ENCODE assay signal across 16 mouse cellular contexts in the genomic region with DNA sequence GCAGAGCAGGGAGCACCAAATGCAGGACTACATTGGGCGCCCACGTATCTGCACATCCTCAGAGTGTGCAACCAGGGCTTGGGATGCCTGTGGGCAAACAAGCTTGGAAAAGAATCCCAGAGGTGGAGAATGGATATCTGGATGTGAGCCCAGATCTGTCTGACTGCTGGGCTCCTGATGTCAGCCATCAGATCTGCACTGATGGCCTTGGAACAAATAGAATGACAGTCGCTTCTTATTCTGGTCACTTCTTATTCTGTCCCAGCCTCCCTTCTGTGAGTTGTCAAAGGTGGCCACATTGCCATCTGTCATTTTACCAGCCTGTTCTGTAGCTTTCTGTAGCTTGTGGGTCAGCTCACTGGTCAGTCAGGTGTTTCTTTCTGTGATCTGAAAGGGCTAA. TPM values are rescaled to one million over a fixed set of nuclear protein-coding genes. Genes with fewer than 3 reads are reported as not detected.
DNase-seq lines count a peak whose midpoint lies in the region; ATAC-seq and TF ChIP-seq lines count a peak whose summit lies in the region.
"Had no signal": no experiment of that assay in that cellular context is flagged by ENCODE, and none has a peak within 500 bp of the region (broad histone marks: within the 10 kb centered on the region; RNA-seq: fewer than 3 reads in every experiment).

No protein-coding gene starts in this region.

- H3K4me1 ChIP-seq in hindbrain, postnatal 0 days (ENCODE audit: insufficient read depth, low read length), result peaks cover 2% of the 10 kb centered on the region; the same call in 1 of the 2 replicates

- no peak for DNase-seq in gastrocnemius, adult 2 months
- no peak for DNase-seq in gastrocnemius, postnatal 36 days
- DNase-seq in left cerebral cortex, postnatal 4 days, result peak; percentile 13
- DNase-seq in left cerebral cortex, postnatal 25 days (ENCODE audit: low spot score in 2 of 2), result no peak
- DNase-seq in cerebellum, adult 11 months, result peak; percentile 45
- no peak for DNase-seq in hindbrain, postnatal 0 days (ENCODE audit: low spot score)
- no peak for DNase-seq in kidney, adult 9 months
- DNase-seq in kidney, postnatal 4 days, result no peak
- DNase-seq: forebrain, postnatal 0 days; gastrocnemius, postnatal 25 days; kidney, adult 11 months had no signal

- no peaks in the 10 kb centered on the region for H3K27me3 ChIP-seq in hindbrain, postnatal 0 days (ENCODE audit: insufficient read depth, low read length)
- H3K27me3 ChIP-seq: embryonic facial prominence, embryonic 15.5 days had no signal

- no peaks in the 10 kb centered on the region for H3K36me3 ChIP-seq in hindbrain, postnatal 0 days (ENCODE audit: insufficient read depth, low read length)
- H3K36me3 ChIP-seq: embryonic facial prominence, embryonic 15.5 days; heart, embryonic 15.5 days had no signal

- peak overlapping the region; percentile 73 for H3K27ac ChIP-seq in gastrocnemius, adult 2 months
- H3K27ac ChIP-seq in hindbrain, postnatal 0 days, result 0 out of 2 replicates have a peak overlapping the region, but pooled peaks have one; percentile 38
- H3K27ac ChIP-seq: embryonic facial prominence, embryonic 15.5 days; liver, embryonic 14.5 days had no signal

- ATAC-seq in hindbrain, postnatal 0 days, result 0 out of 2 replicates have a peak, but pooled peaks have one; percentile 15
- ATAC-seq: forebrain, postnatal 0 days had no signal

- H3K4me3 ChIP-seq in gastrocnemius, adult 2 months, result no peak overlapping the region
- no peak overlapping the region for H3K4me3 ChIP-seq in hindbrain, postnatal 0 days (ENCODE audit: low read length)
- H3K4me3 ChIP-seq: embryonic facial prominence, embryonic 15.5 days; heart, embryonic 15.5 days had no signal

- TF ChIP-seq CTCF in gastrocnemius, adult 2 months (IDR thresholded peaks at IDR 0.05), result no peak
- no peak for TF ChIP-seq CTCF in hindbrain, postnatal 0 days (IDR thresholded peaks at IDR 0.05; ENCODE audit: low read depth)

- 68% methylated on average over 3 of the region's 3 CpGs for WGBS in hindbrain, postnatal 0 days

- no peak overlapping the region for H3K9ac ChIP-seq in hindbrain, postnatal 0 days (replicated peaks; ENCODE audit: low read length)
- H3K9ac ChIP-seq: embryonic facial prominence, embryonic 15.5 days; forebrain, postnatal 0 days; heart, embryonic 15.5 days; liver, embryonic 14.5 days had no signal

- intact Hi-C loops in gastrocnemius, adult 2 months (cut with DNase I), result no loop called here
- intact Hi-C loops in gastrocnemius, postnatal 36 days (cut with DNase I), result no loop called here
- intact Hi-C loops in left cerebral cortex, postnatal 4 days (cut with DNase I), result no loop called here
- intact Hi-C loops in left cerebral cortex, postnatal 25 days (cut with DNase I), result no loop called here

- H3K9me3 ChIP-seq in hindbrain, postnatal 0 days (ENCODE audit: low read length), result no peaks in the 10 kb centered on the region
- H3K9me3 ChIP-seq: embryonic facial prominence, embryonic 15.5 days; heart, embryonic 15.5 days had no signal

- H3K4me2 ChIP-seq in hindbrain, postnatal 0 days (ENCODE audit: low read depth, low read length), result no peak overlapping the region
- H3K4me2 ChIP-seq: embryonic facial prominence, embryonic 15.5 days; heart, embryonic 15.5 days had no signal

RNA-seq across cellular contexts. Expression of gene Slco2b1, which starts 12.6 kb away (rescaled TPM):
- 1 to 10 TPM; 5.2 to 7.1 TPM for total RNA-seq in gastrocnemius, adult 2 months (2021)
- total RNA-seq in gastrocnemius, postnatal 36 days (2021), result 1 to 10 TPM; 4.2 to 6.7 TPM
- 10 to 100 TPM in 1 of 2 experiments, 1 to 10 TPM in 1; 9.9 to 10.2 TPM for total RNA-seq in left cerebral cortex, postnatal 4 days (2021)
- total RNA-seq in left cerebral cortex, postnatal 25 days (2021), result 10 to 100 TPM; 13.8 to 14.7 TPM
- total RNA-seq in hindbrain, postnatal 0 days (2014; rRNA removed), result 14.3 and 16.5 TPM in 2 replicates
- polyA plus RNA-seq in hindbrain, postnatal 0 days (2015; fragmentation: Nextera tagmentation; extraction: Ambion mirVana), result 6.8 and 7.0 TPM in 2 replicates

RNA-seq across cellular contexts. Expression of gene Olfr520, which starts 31.5 kb away (rescaled TPM):
- total RNA-seq in gastrocnemius, adult 2 months (2021), result not detected
- not detected for total RNA-seq in gastrocnemius, postnatal 36 days (2021)
- total RNA-seq in left cerebral cortex, postnatal 4 days (2021), result not detected
- not detected for total RNA-seq in left cerebral cortex, postnatal 25 days (2021)
- total RNA-seq in hindbrain, postnatal 0 days (2014; rRNA removed), result not detected in 2 replicates
- polyA plus RNA-seq in hindbrain, postnatal 0 days (2015; fragmentation: Nextera tagmentation; extraction: Ambion mirVana), result not detected in 2 replicates
- total RNA-seq: adrenal gland, postnatal 36 days; forebrain, postnatal 0 days; gastrocnemius, postnatal 25 days; megakaryocyte progenitor cell, adult 5-6 weeks had no signal
- polyA plus RNA-seq: embryonic facial prominence, embryonic 15.5 days; forebrain, postnatal 0 days; heart, embryonic 15.5 days; liver, embryonic 14.5 days had no signal

Comparison
In these comparisons a context has a peak if more than half of its experiments do, and no peak if none do; other contexts are left out.
1. DNase-seq: peak in left cerebral cortex, postnatal 4 days (single experiment) and cerebellum, adult 11 months (single experiment); none in gastrocnemius, adult 2 months (single experiment), gastrocnemius, postnatal 36 days (0 of 2), left cerebral cortex, postnatal 25 days (0 of 2), hindbrain, postnatal 0 days (single experiment), kidney, adult 9 months (single experiment) and kidney, postnatal 4 days (0 of 2).